Mouse (Mus musculus) layer of hippocampus, postnatal 25 days (tissue): ENCODE measurements around the gene Fcna. TPM values are rescaled to one million over a fixed set of nuclear protein-coding genes. Genes with fewer than 3 reads are reported as not detected.

Source experiments
- DNase-seq, 2 experiments: peaks; one replicate each; pipeline ENCODE4 v3.0.0; 2022; ENCODE audit warnings: mixed read lengths in 2 of 2, low spot score in 1 of 2; ENCODE audit errors: extremely low spot score in 1 of 2
- total RNA-seq, 2 experiments: library from RNA; stranded (reverse); gene quantifications; 2 replicates each; pipeline ENCODE4 v1.2.3; 2021

Gene Fcna
- total RNA-seq, 2 experiments from 2014 or later = 0.44 to 0.80 TPM

DNA sequence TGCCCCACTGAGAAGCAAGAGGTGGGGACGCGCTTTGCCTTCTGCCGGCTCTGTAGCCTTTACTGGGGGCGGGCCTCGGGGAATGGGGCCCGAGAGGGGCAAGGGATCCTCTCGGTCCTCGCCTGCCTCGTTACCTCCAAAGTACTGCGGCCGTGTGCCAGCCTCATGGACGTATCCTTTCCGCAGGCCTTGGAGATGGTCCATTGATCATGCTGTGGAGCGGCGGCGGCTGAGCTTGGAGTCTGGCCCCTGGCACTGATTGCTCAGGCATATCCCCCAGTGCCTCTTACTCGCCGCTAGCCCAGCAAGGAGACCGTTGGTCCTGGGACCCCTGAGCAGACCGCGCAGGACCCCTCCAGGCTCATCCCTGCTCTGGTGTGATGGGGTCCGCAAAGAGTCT, 11.4 kb downstream of the Fcna start:
- DNase-seq = no peak

DNA sequence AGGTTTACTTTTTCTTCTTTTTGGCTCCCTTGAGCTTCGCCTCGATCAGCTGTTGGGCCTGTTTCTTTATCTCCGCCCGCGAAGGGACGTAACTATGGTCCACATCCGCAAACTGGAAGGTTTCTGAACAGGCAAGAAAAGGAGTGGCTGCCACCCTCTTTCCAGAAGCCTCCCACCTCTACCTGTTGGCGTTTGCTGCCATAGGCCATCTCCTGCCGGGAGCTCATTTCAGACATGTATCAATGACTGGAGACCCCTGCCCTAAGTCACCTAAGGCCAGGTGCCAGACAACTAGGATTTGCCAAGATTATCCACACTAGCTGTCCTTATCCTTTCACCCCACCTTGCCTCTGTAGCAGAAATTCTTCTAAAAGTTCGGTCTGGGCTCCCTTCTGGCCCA, 19.2 kb downstream of the Fcna start:
- DNase-seq = no peak

- DNase-seq = peak; percentile 80 to 91
Measured at GRCm38 (mm10) chr2:25607761-25608622, 19.8 kb downstream of the Fcna start, which contains the start of gene Rabl6. Gene Rabl6, minus strand, starts transcription at chr2:25608521.

GRCm38 (mm10) chr2:25602526-25602925, 25.3 kb downstream of the Fcna start:
- DNase-seq = no peak

DNA sequence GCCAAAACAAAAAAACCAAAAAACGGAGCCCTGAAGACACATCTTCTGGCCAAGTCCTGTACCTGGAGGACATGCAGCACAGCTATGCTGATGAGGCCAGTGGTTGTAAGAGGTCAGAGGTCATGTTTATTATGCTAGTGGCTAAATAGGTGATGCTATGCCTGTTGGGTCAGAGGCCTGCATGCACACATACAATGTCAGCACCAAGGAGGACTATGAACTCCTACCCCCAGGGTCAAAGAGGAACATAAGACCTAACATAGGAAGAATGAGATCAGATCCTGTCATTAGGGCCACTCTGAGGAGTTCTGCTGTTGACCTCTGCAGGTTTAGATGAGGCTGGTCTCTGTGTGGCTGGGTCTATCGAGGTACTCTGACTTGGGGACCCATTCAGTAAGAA, 27.8 kb downstream of the Fcna start:
- no peak for DNase-seq

- DNase-seq = no peak
Measured at GRCm38 (mm10) chr2:25598749-25599148, 29.1 kb downstream of the Fcna start.

GRCm38 (mm10) chr2:25596765-25597510, 30.9 kb downstream of the Fcna start:
- DNase-seq = no peak

DNA sequence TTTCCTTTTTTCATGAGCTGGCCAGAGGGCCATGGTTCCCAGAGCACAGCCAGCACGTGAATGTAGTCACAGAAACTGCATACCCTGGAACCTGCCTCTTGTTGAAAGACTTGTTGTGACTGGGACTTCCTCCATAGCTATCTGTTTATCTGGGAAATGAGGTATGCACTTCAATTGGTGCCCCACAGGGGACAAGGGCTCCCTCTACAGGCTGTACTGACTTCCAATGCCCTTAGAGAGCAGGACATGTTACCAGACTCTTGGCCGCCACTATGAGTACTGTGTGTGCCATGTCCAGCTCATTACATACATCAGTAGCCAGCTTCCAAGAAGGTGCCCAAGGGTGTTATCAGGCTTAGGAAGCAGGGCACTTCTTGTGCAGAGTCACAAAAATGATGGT, 36.0 kb downstream of the Fcna start:
- DNase-seq = no peak

DNA sequence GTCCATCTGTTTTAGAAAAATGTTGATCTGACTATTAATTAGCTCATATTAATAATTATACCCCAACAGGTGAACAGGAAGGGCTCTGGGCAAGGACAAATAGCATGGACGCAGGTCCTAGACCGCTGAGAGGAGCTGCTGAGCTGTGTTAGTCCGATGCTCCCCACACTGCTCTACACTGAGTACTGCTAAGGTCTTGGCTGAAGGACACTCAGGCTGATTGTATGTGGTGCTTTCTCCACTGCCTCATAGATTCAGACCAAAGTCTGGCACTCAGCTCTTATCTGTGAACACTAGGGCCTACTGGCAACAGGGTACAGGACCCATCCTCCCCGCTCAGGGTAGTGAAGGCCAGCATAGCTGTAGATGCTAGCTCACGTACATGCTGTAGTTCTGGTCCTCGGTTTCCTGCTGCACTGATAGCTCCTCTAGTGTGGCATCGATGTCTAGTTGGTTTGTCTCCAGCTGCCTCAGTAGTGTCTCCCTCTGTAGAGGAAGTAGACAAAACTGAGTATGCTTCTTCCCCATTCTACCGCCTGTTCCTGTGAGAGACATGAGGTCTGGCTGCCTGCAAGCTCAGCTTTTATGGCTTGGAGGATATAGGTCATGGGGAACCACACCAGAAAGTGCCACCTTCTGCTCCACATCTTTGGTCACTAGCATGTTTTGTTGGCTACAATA, 39.5 kb downstream of the Fcna start:
- DNase-seq = no peak

DNA sequence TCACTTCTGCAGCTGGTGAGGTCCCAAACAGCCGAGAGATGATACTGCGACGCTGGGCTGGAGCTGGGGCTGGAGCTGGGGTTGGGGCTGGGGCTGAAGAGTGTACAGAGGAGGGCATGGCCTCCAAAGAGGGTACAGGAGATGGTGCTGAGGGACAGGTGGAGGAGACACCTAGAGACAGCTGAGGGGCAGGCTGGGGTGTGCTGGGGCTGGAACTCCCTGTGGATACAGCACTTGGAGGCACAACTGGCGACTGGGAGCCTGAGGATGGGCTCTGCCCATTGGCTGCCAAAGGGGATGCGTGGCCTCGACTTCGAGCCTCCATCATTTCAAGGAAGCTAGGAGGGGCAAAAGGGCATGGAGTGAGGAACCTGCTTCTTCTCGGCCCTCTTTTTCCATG, 40.5 kb downstream of the Fcna start:
- DNase-seq = no peak

DNA sequence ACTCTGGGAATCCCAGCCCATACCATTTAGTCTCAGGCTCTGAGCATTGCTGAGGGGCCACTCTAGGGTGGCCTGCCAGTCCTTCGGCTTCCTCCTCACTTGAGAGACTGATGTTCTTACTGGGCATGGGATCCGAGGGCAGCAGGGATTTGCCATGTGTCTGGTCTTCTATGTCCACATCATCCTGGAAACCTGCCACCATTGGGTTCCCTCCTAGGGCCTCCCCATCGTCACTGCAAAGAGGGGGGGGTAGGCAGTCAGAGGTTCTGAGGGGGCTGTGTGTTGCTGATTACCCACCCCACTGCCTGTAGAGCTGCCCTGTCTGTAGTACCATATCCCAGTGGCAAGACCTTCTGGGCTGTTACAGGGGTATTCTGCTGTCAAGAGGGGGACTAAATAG, 42.2 kb downstream of the Fcna start:
- DNase-seq = no peak

- DNase-seq = no peak
Measured at GRCm38 (mm10) chr2:25584856-25585255, 43.0 kb downstream of the Fcna start.

- DNase-seq = no peak
Measured at GRCm38 (mm10) chr2:25584152-25584551, 43.7 kb downstream of the Fcna start.

GRCm38 (mm10) chr2:25583571-25583970, 44.3 kb downstream of the Fcna start:
- DNase-seq = no peak

DNA sequence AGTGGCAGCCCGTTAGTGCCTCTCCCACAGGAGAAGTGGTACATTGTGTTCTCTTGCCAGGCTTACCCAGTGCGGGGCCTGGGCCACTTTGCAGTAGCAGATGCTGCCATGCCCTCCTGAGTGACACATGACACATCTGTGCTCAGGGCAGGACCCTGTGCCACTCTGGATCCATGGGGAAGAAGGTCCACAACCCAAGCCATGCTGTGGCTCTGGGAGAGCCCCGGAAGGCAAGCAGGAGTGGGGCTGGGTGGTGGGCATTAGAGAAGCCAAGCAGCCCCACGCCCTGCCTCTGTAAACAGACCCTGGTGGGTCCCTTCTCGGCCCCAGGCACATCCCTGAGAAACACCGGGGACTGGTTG, 44.7 kb downstream of the Fcna start:
- DNase-seq = peak in 1 of 2 experiments; percentile 31

DNA sequence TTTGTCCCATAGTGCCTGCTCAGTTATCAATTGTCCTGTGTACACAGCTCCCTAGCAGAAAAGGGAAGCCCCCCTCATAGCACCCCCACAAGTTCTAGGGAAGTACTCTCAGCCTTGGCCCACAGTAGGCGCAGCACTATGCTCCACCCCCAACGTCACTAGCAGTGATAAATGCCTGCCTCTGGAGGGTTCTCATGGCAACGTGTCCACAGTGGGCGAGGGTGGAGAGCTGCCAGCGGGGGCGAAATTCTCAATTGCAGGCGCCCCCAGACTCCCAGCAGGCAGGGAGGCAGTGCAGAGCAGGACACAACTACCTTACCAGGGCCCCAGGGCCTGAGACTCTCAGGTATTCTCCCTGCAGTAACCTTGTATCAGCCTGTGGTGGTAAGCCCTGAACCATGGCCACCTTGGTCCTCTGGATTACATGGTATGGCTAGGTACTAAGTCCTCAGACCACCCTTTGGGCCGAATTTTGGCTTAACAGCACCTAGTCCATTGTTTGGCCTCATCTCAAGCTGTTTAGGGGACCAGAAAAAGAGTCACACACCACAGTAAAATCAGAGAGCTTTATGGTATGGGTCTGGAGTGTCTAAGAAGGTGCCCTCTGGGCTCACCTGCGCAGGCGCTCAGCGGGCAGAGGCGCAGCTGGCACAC, 45.2 kb downstream of the Fcna start:
- peak; percentile 71 to 76 for DNase-seq

DNA sequence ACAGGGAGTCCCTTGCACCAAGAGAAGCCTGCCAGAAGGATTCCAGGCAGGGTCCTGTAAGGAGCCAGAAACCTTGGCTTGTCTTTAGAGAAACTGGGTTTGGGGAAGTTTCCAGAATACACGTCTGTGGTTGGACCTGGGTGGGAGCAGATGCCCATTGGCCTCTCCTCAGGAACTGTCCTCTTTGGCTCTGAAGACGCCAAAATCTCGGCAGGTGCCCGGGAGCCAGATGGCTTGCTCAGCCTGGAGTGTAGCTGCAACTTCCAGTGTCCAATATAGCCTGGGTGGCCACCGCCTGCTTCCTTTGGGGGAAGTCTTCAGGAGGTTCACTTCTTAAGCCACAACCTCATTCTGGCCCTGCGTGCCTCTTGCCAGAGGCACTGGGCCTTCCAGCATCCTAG, 45.9 kb downstream of the Fcna start:
- DNase-seq = peak in 1 of 2 experiments; percentile 48

GRCm38 (mm10) chr2:25581294-25581864, 46.5 kb downstream of the Fcna start, which contains the start of gene Ajm1:
Gene Ajm1, minus strand, starts transcription at chr2:25581757.
- DNase-seq = peak; percentile 62 to 63

DNA sequence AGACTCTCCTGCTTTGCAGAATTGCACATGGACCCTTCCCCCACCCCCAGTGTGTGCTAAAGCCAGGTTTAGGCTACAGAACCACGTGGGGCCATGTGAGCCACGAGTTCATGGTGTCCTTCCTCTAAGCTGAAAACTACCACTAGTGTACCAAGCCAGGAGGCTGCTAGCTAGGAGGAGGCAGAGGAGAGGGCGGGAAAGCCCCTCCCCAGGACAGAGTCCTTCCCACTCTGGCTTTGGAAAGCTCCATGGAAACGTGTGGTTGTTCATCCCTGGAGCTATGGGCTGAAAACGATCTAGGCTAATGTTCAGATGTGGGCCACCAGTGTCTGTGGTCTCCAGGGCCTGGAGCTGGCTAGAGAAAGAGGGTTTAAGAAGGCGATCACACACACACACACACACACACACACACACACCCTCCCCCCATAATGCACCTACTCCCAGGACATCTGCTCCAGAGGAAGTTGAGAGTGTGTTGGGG, 47.2 kb downstream of the Fcna start:
- no peak for DNase-seq
